Comparison of ENCODE assay signal across 8 mouse cellular contexts in the genomic region with DNA sequence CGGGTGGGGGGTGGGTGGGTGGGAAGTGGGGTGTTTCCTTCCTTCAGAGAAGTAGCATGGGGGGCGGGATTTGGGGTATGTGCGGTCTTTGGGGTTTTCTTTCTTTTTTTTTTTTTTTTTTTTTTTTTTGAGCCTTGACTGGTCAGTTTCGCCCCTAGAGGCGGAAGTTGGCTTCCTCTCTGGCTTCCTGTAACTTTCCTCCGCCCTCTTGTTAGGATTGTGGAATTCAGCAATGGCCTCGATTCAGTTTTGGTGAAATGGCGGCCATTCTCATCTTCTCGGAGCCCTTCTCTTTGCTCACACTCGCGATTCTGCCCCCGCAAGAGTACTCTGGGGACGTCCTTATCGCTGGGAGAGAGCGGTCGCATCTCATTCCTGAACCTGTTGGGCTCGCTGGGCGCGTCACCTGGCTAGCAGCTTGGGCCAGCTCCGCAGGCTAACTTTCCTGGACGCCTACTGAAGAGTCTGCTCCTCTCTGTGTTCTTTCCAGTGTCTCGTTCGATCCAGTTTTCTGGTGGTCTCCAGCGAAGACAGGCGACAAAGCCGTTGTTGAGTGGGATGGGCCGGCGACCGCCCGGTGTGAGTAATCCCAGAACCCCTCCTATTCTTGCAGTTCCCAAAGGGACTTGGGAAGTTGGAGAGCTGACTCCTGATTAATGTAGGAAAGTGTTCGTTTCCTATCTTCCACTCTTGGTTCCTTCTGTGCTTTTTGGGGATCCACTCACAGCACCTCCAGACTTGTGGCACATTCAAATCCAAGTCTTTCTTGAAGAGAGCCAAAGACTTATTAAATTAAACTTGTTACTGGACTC. TPM values are rescaled to one million over a fixed set of nuclear protein-coding genes. Genes with fewer than 3 reads are reported as not detected.
DNase-seq lines count a peak whose midpoint lies in the region; ATAC-seq and TF ChIP-seq lines count a peak whose summit lies in the region.

No protein-coding gene starts in this region.

- WGBS in embryonic facial prominence, embryonic 12.5 days, result 4% methylated on average over 29 of the region's 31 CpGs
- WGBS in heart, embryonic 10.5 days, result 4% methylated on average over 29 of the region's 31 CpGs
- WGBS in liver, embryonic 14.5 days (ENCODE audit: insufficient replicate concordance), result 2% methylated on average over 31 of the region's 31 CpGs
- WGBS in stomach, embryonic 15.5 days, result 5% methylated on average over 31 of the region's 31 CpGs

- peak overlapping the region; percentile 98 for H3K27ac ChIP-seq in embryonic facial prominence, embryonic 12.5 days
- H3K27ac ChIP-seq in heart, embryonic 10.5 days, result peak overlapping the region; percentile 98
- peak overlapping the region; percentile 91 for H3K27ac ChIP-seq in liver, embryonic 14.5 days
- peak overlapping the region; percentile 100 for H3K27ac ChIP-seq in stomach, embryonic 15.5 days

- ATAC-seq in embryonic facial prominence, embryonic 12.5 days (ENCODE audit: insufficient number of reproducible peaks, insufficient read depth, low FRiP score, low TSS enrichment), result 0 out of 2 replicates have a peak, but pooled peaks have one; percentile 4
- ATAC-seq in liver, embryonic 14.5 days (ENCODE audit: insufficient read depth), result no peak
- peak; percentile 19; the same call in 1 of the 2 replicates for ATAC-seq in stomach, embryonic 15.5 days (ENCODE audit: insufficient read depth, low FRiP score, low read depth)

- H3K4me2 ChIP-seq in embryonic facial prominence, embryonic 12.5 days (replicated peaks), result peak overlapping the region; percentile 57
- peak overlapping the region; percentile 79 for H3K4me2 ChIP-seq in liver, embryonic 14.5 days (ENCODE audit: low read depth)
- H3K4me2 ChIP-seq in stomach, embryonic 15.5 days, result peak overlapping the region; percentile 69

- peak; percentile 94 for DNase-seq in 3T3-L1 (ENCODE audit: low read depth, low spot score)
- peak; percentile 48 for DNase-seq in adrenal gland, postnatal 25 days
- peak; percentile 83 for DNase-seq in heart, embryonic 10.5 days (ENCODE audit: low spot score)
- DNase-seq in kidney, adult 9 months, result peak; percentile 85
- peak; percentile 31 to 54 (median 38) for DNase-seq in liver, embryonic 14.5 days (ENCODE audit: low read depth in 3 of 3, low spot score in 3 of 3)
- peak; percentile 64 for DNase-seq in naive thymus-derived CD4-positive, alpha-beta T cell, adult 2 months (ENCODE audit: low read depth)

- TF ChIP-seq EP300 in liver, embryonic 14.5 days (IDR thresholded peaks at IDR 0.05; ENCODE audit: low read depth), result no peak

- no peaks in the 10 kb centered on the region for H3K9me3 ChIP-seq in embryonic facial prominence, embryonic 12.5 days
- no peaks in the 10 kb centered on the region for H3K9me3 ChIP-seq in heart, embryonic 10.5 days
- no peaks in the 10 kb centered on the region for H3K9me3 ChIP-seq in liver, embryonic 14.5 days (ENCODE audit: control insufficient read depth, low read length)
- H3K9me3 ChIP-seq in stomach, embryonic 15.5 days, result no peaks in the 10 kb centered on the region

- peak overlapping the region; percentile 65 for H3K4me3 ChIP-seq in embryonic facial prominence, embryonic 12.5 days
- peak overlapping the region; percentile 78 for H3K4me3 ChIP-seq in heart, embryonic 10.5 days
- H3K4me3 ChIP-seq in liver, embryonic 14.5 days (ENCODE audit: insufficient read depth in 1 of 2, low read depth in 2 of 2, low read length in 2 of 2), result peak overlapping the region; percentile 76 to 87
- peak overlapping the region; percentile 72 for H3K4me3 ChIP-seq in stomach, embryonic 15.5 days (replicated peaks)

- H3K4me1 ChIP-seq in embryonic facial prominence, embryonic 12.5 days, result peaks cover 21% of the 10 kb centered on the region
- H3K4me1 ChIP-seq in heart, embryonic 10.5 days, result peaks cover 11% of the 10 kb centered on the region; the same call in 1 of the 2 replicates
- H3K4me1 ChIP-seq in liver, embryonic 14.5 days (replicated peaks; ENCODE audit: control insufficient read depth in 2 of 2, insufficient read depth in 2 of 2, low read length in 1 of 2), result peaks cover 0 to 12% of the 10 kb centered on the region in 2 experiments
- H3K4me1 ChIP-seq in stomach, embryonic 15.5 days, result 0 out of 2 replicates have a peak, but pooled peaks cover 4% of the 10 kb centered on the region

- peaks cover 22% of the 10 kb centered on the region for H3K36me3 ChIP-seq in embryonic facial prominence, embryonic 12.5 days
- H3K36me3 ChIP-seq in heart, embryonic 10.5 days, result peaks cover 22% of the 10 kb centered on the region
- H3K36me3 ChIP-seq in liver, embryonic 14.5 days (replicated peaks; ENCODE audit: control insufficient read depth, insufficient read depth, low read depth), result no peaks in the 10 kb centered on the region; the same call in 1 of the 2 replicates
- peaks cover 5% of the 10 kb centered on the region for H3K36me3 ChIP-seq in stomach, embryonic 15.5 days

- H3K9ac ChIP-seq in embryonic facial prominence, embryonic 12.5 days, result peak overlapping the region; percentile 78
- peak overlapping the region; percentile 78 for H3K9ac ChIP-seq in liver, embryonic 14.5 days (replicated peaks)
- H3K9ac ChIP-seq in stomach, embryonic 15.5 days, result peak overlapping the region; percentile 44

- no peak; the same call in 1 of the 2 replicates for TF ChIP-seq CTCF in liver, embryonic 14.5 days (IDR thresholded peaks at IDR 0.05; ENCODE audit: low read depth)

- H3K27me3 ChIP-seq in embryonic facial prominence, embryonic 12.5 days, result no peaks in the 10 kb centered on the region
- H3K27me3 ChIP-seq in heart, embryonic 10.5 days (ENCODE audit: insufficient read depth, poor library complexity, severe bottlenecking), result no peaks in the 10 kb centered on the region
- H3K27me3 ChIP-seq in liver, embryonic 14.5 days (ENCODE audit: control insufficient read depth, insufficient read depth, low read length), result no peaks in the 10 kb centered on the region
- H3K27me3 ChIP-seq in stomach, embryonic 15.5 days (replicated peaks), result no peaks in the 10 kb centered on the region

RNA-seq across cellular contexts. Expression of a gene that starts 2.0 kb away (rescaled TPM):
- 104 and 122 TPM in 2 replicates for total RNA-seq in adrenal gland, postnatal 25 days (2021)
- polyA plus RNA-seq in embryonic facial prominence, embryonic 12.5 days (2016; fragmentation: Nextera tagmentation; extraction: Ambion mirVana), result 34.9 and 36.3 TPM in 2 replicates
- 31.5 and 31.6 TPM in 2 replicates for polyA plus RNA-seq in heart, embryonic 10.5 days (2016; fragmentation: Nextera tagmentation; extraction: Ambion mirVana)
- 8.2 and 8.4 TPM in 2 replicates for polyA plus RNA-seq in liver, embryonic 14.5 days (2012; rRNA removed)
- 10.8 and 13.4 TPM in 2 replicates for polyA plus RNA-seq in liver, embryonic 14.5 days (2014; fragmentation: Nextera tagmentation; extraction: Ambion mirVana)
- polyA plus RNA-seq in stomach, embryonic 15.5 days (2015; fragmentation: Nextera tagmentation; extraction: Ambion mirVana), result 34.8 and 38.2 TPM in 2 replicates

RNA-seq across cellular contexts. Expression of a gene that starts 17.5 kb away (rescaled TPM):
- 0.91 and 1.00 TPM in 2 replicates for total RNA-seq in adrenal gland, postnatal 25 days (2021)
- polyA plus RNA-seq in embryonic facial prominence, embryonic 12.5 days (2016; fragmentation: Nextera tagmentation; extraction: Ambion mirVana), result not detected in 2 replicates
- polyA plus RNA-seq in heart, embryonic 10.5 days (2016; fragmentation: Nextera tagmentation; extraction: Ambion mirVana), result not detected in 2 replicates
- not detected in 2 replicates for polyA plus RNA-seq in liver, embryonic 14.5 days (2012; rRNA removed)
- polyA plus RNA-seq in liver, embryonic 14.5 days (2014; fragmentation: Nextera tagmentation; extraction: Ambion mirVana), result not detected in 2 replicates
- polyA plus RNA-seq in stomach, embryonic 15.5 days (2015; fragmentation: Nextera tagmentation; extraction: Ambion mirVana), result 0.18 and 0.23 TPM in 2 replicates

Comparison
In these comparisons a context has a peak if more than half of its experiments do, and no peak if none do; other contexts are left out.
1. DNase-seq: peak in every context shown above with its lines; median percentile 94 in 3T3-L1; 85 in kidney, adult 9 months; 83 in heart, embryonic 10.5 days; 64 in naive thymus-derived CD4-positive, alpha-beta T cell, adult 2 months; 48 in adrenal gland, postnatal 25 days; 38 in liver, embryonic 14.5 days.